Mouse (Mus musculus): ENCODE measurements around the gene Slc4a8. TPM values are rescaled to one million over a fixed set of nuclear protein-coding genes. Genes with fewer than 3 reads are reported as not detected.
A peak's percentile ranks its signal among the peaks of the same experiment; 100 is the strongest.
"Not testable (repeated sequence)": the region's sequence is repeated elsewhere in the genome, so short reads cannot be mapped to it uniquely, and the experiment has no call there.

The Slc4a8 gene
- total RNA-seq, 2 experiments from 2014 or later = 3.9 to 6.1 TPM

GRCm38 (mm10) chr15:100770338-100770737 lies 8.8 kb downstream of the Slc4a8 start:
- no peak for DNase-seq (ENCODE audit: low spot score in 2 of 2)

GRCm38 (mm10) chr15:100772685-100773084 lies 11.1 kb downstream of the Slc4a8 start:
- DNase-seq (ENCODE audit: low spot score in 2 of 2) = no peak

- not testable (repeated sequence) for DNase-seq (ENCODE audit: low spot score in 2 of 2)
Observed at GRCm38 (mm10) chr15:100773859-100774258, 12.3 kb downstream of the Slc4a8 start.

GRCm38 (mm10) chr15:100775189-100776166 lies 13.9 kb downstream of the Slc4a8 start:
- no peak for DNase-seq (ENCODE audit: low spot score in 2 of 2)

- DNase-seq (ENCODE audit: low spot score in 2 of 2) = peak; percentile 27 to 30
Observed at GRCm38 (mm10) chr15:100776424-100776823, 14.9 kb downstream of the Slc4a8 start.

- DNase-seq (ENCODE audit: low spot score in 2 of 2) = peak; percentile 38 to 39
Observed at GRCm38 (mm10) chr15:100777020-100778016, 15.8 kb downstream of the Slc4a8 start.

- DNase-seq (ENCODE audit: low spot score in 2 of 2) = no peak
Observed at GRCm38 (mm10) chr15:100779896-100780295, 18.3 kb downstream of the Slc4a8 start.

- no peak for DNase-seq (ENCODE audit: low spot score in 2 of 2)
Observed at GRCm38 (mm10) chr15:100783244-100783987, 21.9 kb downstream of the Slc4a8 start.

- no peak for DNase-seq (ENCODE audit: low spot score in 2 of 2)
Observed at GRCm38 (mm10) chr15:100790219-100790618, 28.7 kb downstream of the Slc4a8 start.

GRCm38 (mm10) chr15:100792324-100792723 lies 30.8 kb downstream of the Slc4a8 start:
- DNase-seq (ENCODE audit: low spot score in 2 of 2) = no peak

GRCm38 (mm10) chr15:100800914-100801313 lies 39.4 kb downstream of the Slc4a8 start:
- no peak for DNase-seq (ENCODE audit: low spot score in 2 of 2)

GRCm38 (mm10) chr15:100808062-100808461 lies 46.5 kb downstream of the Slc4a8 start:
- DNase-seq (ENCODE audit: low spot score in 2 of 2) = no peak

- no peak for DNase-seq (ENCODE audit: low spot score in 2 of 2)
Observed at GRCm38 (mm10) chr15:100808484-100808883, 46.9 kb downstream of the Slc4a8 start.

GRCm38 (mm10) chr15:100810243-100810642 lies 48.7 kb downstream of the Slc4a8 start:
- DNase-seq (ENCODE audit: low spot score in 2 of 2) = no peak

- DNase-seq (ENCODE audit: low spot score in 2 of 2) = no peak
Observed at GRCm38 (mm10) chr15:100813501-100813900, 52.0 kb downstream of the Slc4a8 start.

- no peak for DNase-seq (ENCODE audit: low spot score in 2 of 2)
Observed at GRCm38 (mm10) chr15:100814066-100814465, 52.5 kb downstream of the Slc4a8 start.

GRCm38 (mm10) chr15:100815310-100815709 lies 53.8 kb downstream of the Slc4a8 start:
- no peak for DNase-seq (ENCODE audit: low spot score in 2 of 2)

- DNase-seq (ENCODE audit: low spot score in 2 of 2) = no peak
Observed at GRCm38 (mm10) chr15:100818860-100819259, 57.3 kb downstream of the Slc4a8 start.

- DNase-seq (ENCODE audit: low spot score in 2 of 2) = no peak
Observed at GRCm38 (mm10) chr15:100821824-100822223, 60.3 kb downstream of the Slc4a8 start.

- DNase-seq (ENCODE audit: low spot score in 2 of 2) = not testable (repeated sequence)
Observed at GRCm38 (mm10) chr15:100822370-100822769, 60.8 kb downstream of the Slc4a8 start.

Data from adrenal gland, adult 18-20 months (tissue).